Mouse (Mus musculus) E14TG2a.4 (cell line): ENCODE measurements at regions not wholly inside any gene's neighbourhood (a gene's known extent, or its start where the extent isn't known, plus 50 kb on each side); places are given as distances from the start of the nearest gene placed in this dataset.

Source experiments
- CTCF ChIP-seq: conservative IDR thresholded peaks from 2 replicates; pipeline ENCODE4 v1.5.1; 2014; ENCODE audit warnings: low read length
- NANOG ChIP-seq: IDR thresholded peaks from 2 replicates; pipeline ENCODE4 v1.6.1; 2014; ENCODE audit warnings: borderline replicate concordance, low read length, mixed read lengths
- POU5F1 ChIP-seq: IDR thresholded peaks from 2 replicates; pipeline ENCODE4 v1.6.1; 2014; ENCODE audit warnings: low read length, borderline replicate concordance

DNA sequence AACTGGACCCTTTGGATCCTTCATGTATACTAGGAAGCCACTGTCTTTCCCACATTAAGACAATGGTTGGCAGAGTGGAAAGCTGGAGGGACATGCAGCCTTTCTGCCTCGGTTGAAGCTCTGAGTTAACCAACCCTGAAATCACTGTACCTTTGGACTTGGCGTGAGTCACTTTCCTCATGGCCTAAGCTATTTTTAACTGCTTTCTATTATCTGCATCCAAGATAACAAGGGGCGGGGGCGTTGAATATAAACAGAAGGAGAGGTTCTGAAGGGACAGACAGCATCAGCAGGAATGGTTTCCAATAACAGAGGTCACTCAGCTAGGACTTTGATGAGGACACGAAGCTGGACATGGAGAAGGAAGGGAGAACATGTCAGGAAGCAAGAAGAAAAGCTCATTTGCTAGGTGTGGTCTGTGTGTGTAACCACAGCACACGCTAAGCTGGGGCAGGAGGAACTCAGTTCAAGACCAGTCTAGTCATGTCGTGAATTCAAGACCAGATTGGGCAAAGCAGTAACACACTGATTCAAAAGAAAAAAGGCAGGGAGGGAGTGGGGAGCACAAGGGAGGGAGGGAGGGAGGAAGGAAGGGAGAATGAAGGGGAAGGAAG, 64.1 kb upstream of the Armc2 start:
- TF ChIP-seq CTCF (no peak), NANOG (no peak), POU5F1 (no peak)
